Mouse (Mus musculus): Measurements from ENCODE around the gene Pkn2.

Pkn2 gene

GRCm38 (mm10) chr3:142881872-142882623 lies at the start of gene Pkn2:
TSS of gene Pkn2 (minus strand) at chr3:142882004.
- DNase-seq (ENCODE audit: low read depth) = peak; percentile 89

GRCm38 (mm10) chr3:142929906-142930305 lies 48.1 kb upstream of the Pkn2 start:
- no peak for DNase-seq (ENCODE audit: low read depth)

- no peak for DNase-seq (ENCODE audit: low read depth)
These were observed 45.5 kb upstream of the Pkn2 start for GRCm38 (mm10) chr3:142927311-142927710.

GRCm38 (mm10) chr3:142924831-142925348 lies 43.1 kb upstream of the Pkn2 start:
- no peak for DNase-seq (ENCODE audit: low read depth)

- DNase-seq (ENCODE audit: low read depth) = no peak
These were observed 37.3 kb upstream of the Pkn2 start for GRCm38 (mm10) chr3:142919070-142919469.

- DNase-seq (ENCODE audit: low read depth) = no peak
These were observed 36.1 kb upstream of the Pkn2 start for GRCm38 (mm10) chr3:142917760-142918439.

- no peak for DNase-seq (ENCODE audit: low read depth)
These were observed 35.4 kb upstream of the Pkn2 start for GRCm38 (mm10) chr3:142917171-142917570.

- DNase-seq (ENCODE audit: low read depth) = no peak
These were observed 31.5 kb upstream of the Pkn2 start for GRCm38 (mm10) chr3:142913295-142913694.

GRCm38 (mm10) chr3:142899683-142900082 lies 17.9 kb upstream of the Pkn2 start:
- DNase-seq (ENCODE audit: low read depth) = no peak

GRCm38 (mm10) chr3:142898949-142899396 lies 17.2 kb upstream of the Pkn2 start:
- DNase-seq (ENCODE audit: low read depth) = no peak

- no peak for DNase-seq (ENCODE audit: low read depth)
These were observed 8.6 kb upstream of the Pkn2 start for GRCm38 (mm10) chr3:142890442-142890841.

GRCm38 (mm10) chr3:142886963-142887362 lies 5.2 kb upstream of the Pkn2 start:
- DNase-seq (ENCODE audit: low read depth) = no peak

GRCm38 (mm10) chr3:142884594-142884993 lies 2.8 kb upstream of the Pkn2 start:
- DNase-seq (ENCODE audit: low read depth) = no peak

- DNase-seq (ENCODE audit: low read depth) = no peak
These were observed 274 bp downstream of the Pkn2 start for GRCm38 (mm10) chr3:142881589-142881871.

- DNase-seq (ENCODE audit: low read depth) = no peak
These were observed 815 bp downstream of the Pkn2 start for GRCm38 (mm10) chr3:142880790-142881588.

GRCm38 (mm10) chr3:142863236-142863635 lies 18.6 kb downstream of the Pkn2 start:
- DNase-seq (ENCODE audit: low read depth) = no peak

GRCm38 (mm10) chr3:142856832-142857231 lies 25.0 kb downstream of the Pkn2 start:
- DNase-seq (ENCODE audit: low read depth) = no peak

- no peak for DNase-seq (ENCODE audit: low read depth)
These were observed 25.8 kb downstream of the Pkn2 start for GRCm38 (mm10) chr3:142855961-142856472.

- DNase-seq (ENCODE audit: low read depth) = no peak
These were observed 28.9 kb downstream of the Pkn2 start for GRCm38 (mm10) chr3:142852911-142853310.

- no peak for DNase-seq (ENCODE audit: low read depth)
These were observed 30.2 kb downstream of the Pkn2 start for GRCm38 (mm10) chr3:142851631-142852030.

GRCm38 (mm10) chr3:142839961-142840360 lies 41.8 kb downstream of the Pkn2 start:
- DNase-seq (ENCODE audit: low read depth) = no peak

GRCm38 (mm10) chr3:142834761-142835160 lies 47.0 kb downstream of the Pkn2 start:
- no peak for DNase-seq (ENCODE audit: low read depth)

Data from fibroblast of lung, adult 2 months (primary cell).